Mouse (Mus musculus) kidney, postnatal 0 days (tissue): ENCODE data around the gene Pak3. TPM values are rescaled to one million over a fixed set of nuclear protein-coding genes. Genes with fewer than 3 reads are reported as not detected.

ENCODE experiments used
- ATAC-seq: fragments of 200-750 bp; cut with Nextera tagmentation; replicated peaks from 2 replicates; pipeline ENCODE4 v1.8.0; 2017; ENCODE audit warnings: low read depth, moderate number of reproducible peaks, moderate TSS enrichment, moderate library complexity; ENCODE audit not compliant: low FRiP score
- DNase-seq: peaks from one replicate; pipeline ENCODE4 v3.0.0-alpha.2; 2016; ENCODE audit warnings: low spot score
- H3K27ac ChIP-seq: fragments of 300-500 bp; sonication (generic); 2 replicates; pipeline ENCODE4 v1.5.1; 2014; ENCODE audit warnings: mild to moderate bottlenecking
- H3K27me3 ChIP-seq: fragments of 300-500 bp; sonication (generic); 2 replicates; pipeline ENCODE4 v1.6.1; 2014; ENCODE audit warnings: low read length, mixed read lengths; ENCODE audit not compliant: insufficient read depth
- H3K36me3 ChIP-seq: fragments of 300-500 bp; sonication (generic); 2 replicates; pipeline ENCODE4 v1.6.1; 2014; ENCODE audit warnings: low read length, mixed read lengths; ENCODE audit not compliant: insufficient read depth
- H3K4me1 ChIP-seq: fragments of 300-500 bp; sonication (generic); replicated peaks from 2 replicates; pipeline ENCODE4 v1.6.1; 2014; ENCODE audit warnings: antibody characterized with exemption, low read length, mixed read lengths; ENCODE audit not compliant: insufficient read depth
- H3K4me2 ChIP-seq: fragments of 300-500 bp; sonication (generic); 2 replicates; pipeline ENCODE4 v1.6.1; 2014; ENCODE audit warnings: mild to moderate bottlenecking, low read length, moderate library complexity, mixed read lengths
- H3K4me3 ChIP-seq: fragments of 300-500 bp; sonication (generic); replicated peaks from 2 replicates; pipeline ENCODE4 v1.5.1; 2014; ENCODE audit warnings: low read depth, low read length
- H3K9ac ChIP-seq: fragments of 300-500 bp; sonication (generic); 2 replicates; pipeline ENCODE4 v1.6.1; 2014; ENCODE audit warnings: low read depth, low read length
- H3K9me3 ChIP-seq: fragments of 300-500 bp; sonication (generic); replicated peaks from 2 replicates; pipeline ENCODE4 v1.6.1; 2016; ENCODE audit warnings: low read length, inconsistent platforms, mixed read lengths
- CTCF ChIP-seq: IDR thresholded peaks from 2 replicates; pipeline ENCODE4 v1.5.1; 2016; ENCODE audit warnings: antibody characterized with exemption, low read depth, mild to moderate bottlenecking, moderate library complexity
- WGBS: fragments of 180-500 bp; shearing (Covaris S2); extraction: QIAGEN DNeasy Blood & Tissue Kit; methylation state at CpG from one replicate; pipeline ENCODE4 v1.1.7; 2014; 5-methylcytosine and 5-hydroxymethylcytosine counted together
- polyA plus RNA-seq: library from polyadenylated mRNA; unstranded; fragments of >200 nt; fragmentation: Nextera tagmentation; extraction: Ambion mirVana; gene quantifications from 2 replicates; pipeline ENCODE4 v1.2.1, GENCODE M21; 2015

Pak3 gene
- polyA plus RNA-seq, 1 experiment from 2014 or later = 2.1 TPM

GRCm38 (mm10) chrX:143580458-143580959 is 62.1 kb downstream of the Pak3 start:
- Histone ChIP-seq H3K9ac (no peak overlapping the region), H3K4me3 (no peak overlapping the region), H3K36me3 (no peaks in the 10 kb centered on the region), H3K27ac (no peak overlapping the region), H3K4me1 (no peaks in the 10 kb centered on the region), H3K4me2 (no peak overlapping the region), H3K27me3 (no peaks in the 10 kb centered on the region), H3K9me3 (no peaks in the 10 kb centered on the region)
- DNase-seq (no peak), ATAC-seq (no peak)
- 66% methylated on average over 2 of the region's 2 CpGs for WGBS
- TF ChIP-seq CTCF = no peak

- no peak for ATAC-seq
- WGBS = 47% methylated on average over 5 of the region's 5 CpGs
- Histone ChIP-seq H3K4me2 (no peak overlapping the region), H3K36me3 (no peaks in the 10 kb centered on the region), H3K9ac (no peak overlapping the region), H3K4me3 (no peak overlapping the region), H3K27ac (no peak overlapping the region), H3K4me1 (no peaks in the 10 kb centered on the region), H3K27me3 (no peaks in the 10 kb centered on the region), H3K9me3 (no peaks in the 10 kb centered on the region)
- TF ChIP-seq CTCF = no peak
- DNase-seq = no peak
These were observed 88.6 kb downstream of the Pak3 start for GRCm38 (mm10) chrX:143606877-143607449.

GRCm38 (mm10) chrX:143618734-143619133 is 100.3 kb downstream of the Pak3 start:
- Histone ChIP-seq H3K4me3 (no peak overlapping the region), H3K9me3 (no peaks in the 10 kb centered on the region), H3K9ac (no peak overlapping the region), H3K4me1 (no peaks in the 10 kb centered on the region), H3K27me3 (no peaks in the 10 kb centered on the region), H3K36me3 (no peaks in the 10 kb centered on the region), H3K4me2 (no peak overlapping the region), H3K27ac (no peak overlapping the region)
- no peak for DNase-seq
- no peak for ATAC-seq
- no peak for TF ChIP-seq CTCF
- 71% methylated on average over 4 of the region's 4 CpGs for WGBS

DNA sequence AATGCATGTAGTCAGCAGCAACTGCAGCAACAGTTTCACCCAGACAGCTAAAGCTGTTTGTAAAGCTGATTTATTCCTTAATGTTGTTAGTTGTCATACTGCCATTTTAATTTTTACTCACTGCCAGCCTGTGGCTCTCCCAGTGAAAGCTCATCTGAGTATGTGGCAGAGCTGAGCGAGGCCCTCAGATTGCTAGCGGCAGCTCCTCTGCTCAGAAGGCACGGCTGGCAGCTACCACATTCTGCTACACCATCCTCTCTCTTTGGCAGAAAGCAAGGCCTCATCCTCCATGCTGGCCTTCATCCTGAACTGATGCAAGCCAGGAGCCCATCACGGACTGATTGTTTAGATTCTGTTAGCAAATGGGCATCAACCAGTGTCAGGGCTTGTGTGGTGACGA is 109.4 kb downstream of the Pak3 start:
- no peak for TF ChIP-seq CTCF
- no peak for ATAC-seq
- Histone ChIP-seq H3K9ac (no peak overlapping the region), H3K36me3 (no peaks in the 10 kb centered on the region), H3K9me3 (no peaks in the 10 kb centered on the region), H3K27me3 (no peaks in the 10 kb centered on the region), H3K4me3 (no peak overlapping the region), H3K4me2 (no peak overlapping the region), H3K4me1 (no peaks in the 10 kb centered on the region), H3K27ac (no peak overlapping the region)
- 88% methylated on average over 5 of the region's 5 CpGs for WGBS
- DNase-seq = no peak

DNA sequence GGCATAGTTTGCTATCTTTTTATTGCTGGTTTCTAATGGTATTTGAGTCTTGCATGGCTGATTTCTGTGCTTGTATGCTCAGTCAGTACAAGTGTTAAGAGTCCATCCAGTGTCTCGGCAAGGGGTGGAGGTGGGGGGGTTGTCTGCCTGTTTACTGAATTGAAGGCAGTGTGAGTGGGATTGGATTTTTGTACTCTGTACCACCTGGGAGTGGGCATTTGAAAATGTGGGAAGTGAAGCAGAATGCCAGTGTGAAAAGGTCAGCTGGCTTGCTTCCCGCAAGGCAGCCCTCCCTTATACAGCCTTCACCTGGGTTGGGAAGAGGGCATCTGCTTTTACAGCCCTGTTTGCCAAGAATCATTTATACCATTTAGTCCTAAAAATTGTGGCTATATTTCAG is 125.5 kb downstream of the Pak3 start:
- DNase-seq = no peak
- no peak for ATAC-seq
- H3K9me3 ChIP-seq = no peaks in the 10 kb centered on the region
- H3K4me1 ChIP-seq = no peaks in the 10 kb centered on the region
- H3K9ac ChIP-seq = no peak overlapping the region
- no peak overlapping the region for H3K27ac ChIP-seq
- no peaks in the 10 kb centered on the region for H3K36me3 ChIP-seq
- no peak overlapping the region for H3K4me2 ChIP-seq
- 63% methylated on average over 2 of the region's 2 CpGs for WGBS
- no peak for TF ChIP-seq CTCF
- H3K4me3 ChIP-seq = no peak overlapping the region
- no peaks in the 10 kb centered on the region for H3K27me3 ChIP-seq

DNA sequence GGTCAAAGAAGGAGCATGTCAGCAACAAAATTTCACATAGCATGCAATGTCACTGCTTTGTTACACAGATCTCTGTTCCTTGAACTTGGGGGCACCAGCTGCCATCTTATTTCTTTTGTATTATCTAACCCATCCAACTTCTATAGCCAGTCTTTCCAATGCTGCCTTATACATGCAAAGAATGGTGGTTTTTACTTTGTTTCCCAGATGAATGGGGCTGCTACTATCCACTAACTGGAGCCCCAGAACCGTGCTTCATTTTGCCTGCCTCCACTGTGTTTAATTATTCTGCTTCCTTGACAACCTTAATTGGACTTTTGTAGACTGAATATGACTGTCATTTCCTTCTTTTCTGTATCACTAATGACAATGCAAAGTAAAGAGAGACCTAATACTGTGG is 126.4 kb downstream of the Pak3 start:
- H3K36me3 ChIP-seq = no peaks in the 10 kb centered on the region
- WGBS = 35% methylated on average over 1 of the region's 1 CpGs
- ATAC-seq = no peak

More for the DNA sequence above, 126.4 kb downstream of the Pak3 start:
- Histone ChIP-seq H3K4me2 (no peak overlapping the region), H3K4me3 (no peak overlapping the region), H3K9ac (no peak overlapping the region), H3K27ac (no peak overlapping the region), H3K27me3 (no peaks in the 10 kb centered on the region), H3K9me3 (no peaks in the 10 kb centered on the region), H3K4me1 (no peaks in the 10 kb centered on the region)
- no peak for TF ChIP-seq CTCF
- no peak for DNase-seq
